10 mouse cellular contexts compared by ENCODE assay signal in the genomic region with DNA sequence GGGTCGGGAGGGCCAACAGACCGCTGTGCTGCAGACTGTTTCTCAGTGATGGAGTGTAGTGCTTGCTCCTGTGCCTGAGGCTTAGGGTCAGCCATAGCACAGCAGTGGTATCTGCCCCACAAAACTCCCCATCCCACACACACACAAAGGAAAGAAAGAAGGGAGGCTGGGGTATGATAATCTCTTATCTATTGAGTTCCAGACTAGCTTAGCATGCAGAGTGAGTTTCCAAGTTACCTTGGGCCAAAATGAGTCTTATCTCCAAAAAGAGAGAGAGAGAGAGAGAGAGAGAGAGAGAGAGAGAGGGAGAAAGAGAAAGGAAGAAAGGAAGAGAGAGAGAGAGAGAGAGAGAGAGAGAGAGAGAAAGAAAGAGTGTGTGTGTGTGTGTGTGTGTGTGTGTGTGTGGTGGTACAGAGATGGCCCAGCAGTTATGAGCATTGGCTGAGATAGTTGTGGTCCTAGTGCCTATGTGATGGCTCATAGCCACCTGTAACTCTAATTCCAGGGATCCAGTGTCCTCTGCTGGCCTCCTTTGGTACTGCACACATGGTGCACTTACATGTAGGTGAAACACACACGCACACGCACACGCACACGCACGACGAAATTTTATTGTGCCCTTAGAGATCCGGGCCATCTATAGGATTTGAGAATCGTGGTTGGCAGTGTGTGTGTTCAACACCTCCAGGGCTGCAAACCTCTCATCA. TPM values are rescaled to one million over a fixed set of nuclear protein-coding genes. Genes with fewer than 3 reads are reported as not detected.
DNase-seq lines count a peak whose midpoint lies in the region; ATAC-seq and TF ChIP-seq lines count a peak whose summit lies in the region.
"Had no signal": no experiment of that assay in that cellular context is flagged by ENCODE, and none has a peak within 500 bp of the region (broad histone marks: within the 10 kb centered on the region; RNA-seq: fewer than 3 reads in every experiment).

No protein-coding gene starts in this region.

- H3K79me2 ChIP-seq in liver, adult 2 months (ENCODE audit: control insufficient read depth, insufficient read depth, low read length): peaks cover 11% of the 10 kb centered on the region; the same call in 1 of the 2 replicates

- 84% methylated on average over 10 of the region's 10 CpGs for WGBS in cerebellum, adult 2 months
- 93% methylated on average over 10 of the region's 10 CpGs for WGBS in liver, adult 2 months
- 83% methylated on average over 10 of the region's 10 CpGs for WGBS in hindbrain, embryonic 11.5 days

- DNase-seq in cerebellum, adult 2 months: no peak
- no peak for DNase-seq in cerebellum, adult 11-12 months
- peak; percentile 13 for DNase-seq in ovary, postnatal 36 days (ENCODE audit: low spot score)
- DNase-seq in ovary, adult 18-20 months (ENCODE audit: low spot score): no peak
- DNase-seq in liver, adult 2 months (ENCODE audit: extremely low read depth, low read depth, low spot score): no peak
- peak; percentile 41 for DNase-seq in thymus, postnatal 0 days (ENCODE audit: low spot score)
- DNase-seq in hindbrain, embryonic 11.5 days (ENCODE audit: low spot score): no peak
- DNase-seq in left cerebral cortex, adult 9 months (ENCODE audit: low spot score in 2 of 2): no peak

- H3K27me3 ChIP-seq in cerebellum, adult 2 months (ENCODE audit: control insufficient read depth, insufficient read depth, low read length): no peaks in the 10 kb centered on the region
- no peaks in the 10 kb centered on the region for H3K27me3 ChIP-seq in liver, adult 2 months (ENCODE audit: control insufficient read depth, insufficient read depth, low read length)
- H3K27me3 ChIP-seq in hindbrain, embryonic 11.5 days (ENCODE audit: control insufficient read depth, insufficient read depth, low read length): no peaks in the 10 kb centered on the region
- H3K27me3 ChIP-seq: heart, embryonic 15.5 days; megakaryocyte, embryonic 14.5 days had no signal

- peak; percentile 41; the same call in 1 of the 2 replicates for TF ChIP-seq CTCF in cerebellum, adult 2 months (IDR thresholded peaks at IDR 0.05; ENCODE audit: borderline replicate concordance, insufficient read depth, low read depth, low read length)
- TF ChIP-seq CTCF in liver, adult 2 months (IDR thresholded peaks at IDR 0.05; ENCODE audit: low read depth, low read length): peak; percentile 59

- H3K9ac ChIP-seq in liver, adult 2 months (ENCODE audit: low read depth, low read length): no peak overlapping the region
- no peak overlapping the region for H3K9ac ChIP-seq in hindbrain, embryonic 11.5 days (ENCODE audit: low read depth, low read length)
- H3K9ac ChIP-seq: heart, embryonic 15.5 days had no signal

- no peak for TF ChIP-seq POLR2A in cerebellum, adult 2 months (IDR thresholded peaks at IDR 0.05; ENCODE audit: borderline replicate concordance, insufficient read depth, low read length)
- TF ChIP-seq POLR2A in liver, adult 2 months (IDR thresholded peaks at IDR 0.05; ENCODE audit: extremely low read depth, insufficient read depth, low read length): no peak

- no peaks in the 10 kb centered on the region for H3K4me1 ChIP-seq in cerebellum, adult 2 months (ENCODE audit: control insufficient read depth, insufficient read depth, low read length)
- H3K4me1 ChIP-seq in liver, adult 2 months (ENCODE audit: control insufficient read depth, insufficient read depth, low read length): no peaks in the 10 kb centered on the region; the same call in none of the 2 replicates
- H3K4me1 ChIP-seq in hindbrain, embryonic 11.5 days (replicated peaks; ENCODE audit: control insufficient read depth, insufficient read depth, low read length): peaks cover 6% of the 10 kb centered on the region; the same call in 1 of the 2 replicates

- no peak overlapping the region for H3K4me2 ChIP-seq in hindbrain, embryonic 11.5 days (replicated peaks; ENCODE audit: low read depth, low read length)
- H3K4me2 ChIP-seq: heart, embryonic 15.5 days had no signal

- H3K36me3 ChIP-seq in liver, adult 2 months (ENCODE audit: control insufficient read depth, insufficient read depth, low read length): 0 out of 2 replicates have a peak, but pooled peaks cover 2% of the 10 kb centered on the region
- H3K36me3 ChIP-seq in hindbrain, embryonic 11.5 days (ENCODE audit: control insufficient read depth, insufficient read depth, low read length): no peaks in the 10 kb centered on the region

- H3K4me3 ChIP-seq in cerebellum, adult 2 months (replicated peaks; ENCODE audit: insufficient read depth, low read depth, low read length): no peak overlapping the region
- H3K4me3 ChIP-seq in liver, adult 2 months (ENCODE audit: insufficient read depth, low read depth, low read length): no peak overlapping the region
- no peak overlapping the region; the same call in 1 of the 2 replicates for H3K4me3 ChIP-seq in hindbrain, embryonic 11.5 days (ENCODE audit: low read depth, low read length)
- H3K4me3 ChIP-seq: heart, embryonic 15.5 days; megakaryocyte, embryonic 14.5 days had no signal

- no peak overlapping the region for H3K27ac ChIP-seq in cerebellum, adult 2 months (ENCODE audit: insufficient read depth, low read length)
- no peak overlapping the region for H3K27ac ChIP-seq in liver, adult 2 months (replicated peaks; ENCODE audit: insufficient read depth, low read depth, low read length)
- no peak overlapping the region for H3K27ac ChIP-seq in hindbrain, embryonic 11.5 days (ENCODE audit: low read depth, low read length)
- H3K27ac ChIP-seq: heart, embryonic 15.5 days had no signal

- ATAC-seq in hindbrain, embryonic 11.5 days (ENCODE audit: low FRiP score): no peak

- no peaks in the 10 kb centered on the region for H3K9me3 ChIP-seq in hindbrain, embryonic 11.5 days (ENCODE audit: control insufficient read depth, low read length)
- H3K9me3 ChIP-seq: heart, embryonic 15.5 days; megakaryocyte, embryonic 14.5 days had no signal

RNA-seq across cellular contexts. Expression of gene Rgl2, which starts 4.6 kb away (rescaled TPM):
- 171 and 183 TPM in 2 replicates for polyA plus RNA-seq in cerebellum, adult 2 months (2012; rRNA removed)
- 9.8 and 10.9 TPM in 2 replicates for total RNA-seq in liver, adult 2 months (2014; rRNA removed)
- polyA plus RNA-seq in liver, adult 2 months (2012; rRNA removed): 19.4 and 27.7 TPM in 2 replicates
- polyA plus RNA-seq in thymus, postnatal 0 days (2015; fragmentation: Nextera tagmentation; extraction: Ambion mirVana): 37.5 and 42.3 TPM in 2 replicates
- polyA plus RNA-seq in hindbrain, embryonic 11.5 days (2014; fragmentation: Nextera tagmentation; extraction: Ambion mirVana): 32.5 and 32.9 TPM in 2 replicates

RNA-seq across cellular contexts. Expression of gene Zbtb22, which starts 9.0 kb away (rescaled TPM):
- polyA plus RNA-seq in cerebellum, adult 2 months (2012; rRNA removed): 30.2 and 33.4 TPM in 2 replicates
- 11.1 and 12.7 TPM in 2 replicates for total RNA-seq in liver, adult 2 months (2014; rRNA removed)
- polyA plus RNA-seq in liver, adult 2 months (2012; rRNA removed): 23.9 and 30.2 TPM in 2 replicates
- polyA plus RNA-seq in thymus, postnatal 0 days (2015; fragmentation: Nextera tagmentation; extraction: Ambion mirVana): 13.8 and 14.9 TPM in 2 replicates
- polyA plus RNA-seq in hindbrain, embryonic 11.5 days (2014; fragmentation: Nextera tagmentation; extraction: Ambion mirVana): 8.1 and 9.3 TPM in 2 replicates

RNA-seq across cellular contexts. Expression of gene Tapbp, which starts 9.0 kb away (rescaled TPM):
- 27.7 and 28.5 TPM in 2 replicates for polyA plus RNA-seq in cerebellum, adult 2 months (2012; rRNA removed)
- total RNA-seq in liver, adult 2 months (2014; rRNA removed): 47.2 and 58.5 TPM in 2 replicates
- 95.4 and 105 TPM in 2 replicates for polyA plus RNA-seq in liver, adult 2 months (2012; rRNA removed)
- 131 and 140 TPM in 2 replicates for polyA plus RNA-seq in thymus, postnatal 0 days (2015; fragmentation: Nextera tagmentation; extraction: Ambion mirVana)
- 14.5 and 16.6 TPM in 2 replicates for polyA plus RNA-seq in hindbrain, embryonic 11.5 days (2014; fragmentation: Nextera tagmentation; extraction: Ambion mirVana)

RNA-seq across cellular contexts. Expression of gene Pfdn6, which starts 15.4 kb away (rescaled TPM):
- polyA plus RNA-seq in cerebellum, adult 2 months (2012; rRNA removed): 117 and 135 TPM in 2 replicates
- total RNA-seq in liver, adult 2 months (2014; rRNA removed): 37.9 and 40.8 TPM in 2 replicates
- 15.5 and 21.9 TPM in 2 replicates for polyA plus RNA-seq in liver, adult 2 months (2012; rRNA removed)
- polyA plus RNA-seq in thymus, postnatal 0 days (2015; fragmentation: Nextera tagmentation; extraction: Ambion mirVana): 218 and 225 TPM in 2 replicates
- polyA plus RNA-seq in hindbrain, embryonic 11.5 days (2014; fragmentation: Nextera tagmentation; extraction: Ambion mirVana): 201 and 205 TPM in 2 replicates

RNA-seq across cellular contexts. Expression of gene Daxx, which starts 15.5 kb away (rescaled TPM):
- 28.6 and 30.4 TPM in 2 replicates for polyA plus RNA-seq in cerebellum, adult 2 months (2012; rRNA removed)
- total RNA-seq in liver, adult 2 months (2014; rRNA removed): 8.3 and 10.2 TPM in 2 replicates
- 15.8 and 30.8 TPM in 2 replicates for polyA plus RNA-seq in liver, adult 2 months (2012; rRNA removed)
- 62.9 and 67.8 TPM in 2 replicates for polyA plus RNA-seq in thymus, postnatal 0 days (2015; fragmentation: Nextera tagmentation; extraction: Ambion mirVana)
- polyA plus RNA-seq in hindbrain, embryonic 11.5 days (2014; fragmentation: Nextera tagmentation; extraction: Ambion mirVana): 47.0 and 60.0 TPM in 2 replicates

Comparison
In these comparisons a context has a peak if more than half of its experiments do, and no peak if none do; other contexts are left out.
1. DNase-seq: peak in ovary, postnatal 36 days (single experiment) and thymus, postnatal 0 days (single experiment); none in cerebellum, adult 2 months (0 of 2), cerebellum, adult 11-12 months (single experiment), ovary, adult 18-20 months (single experiment), liver, adult 2 months (single experiment), hindbrain, embryonic 11.5 days (single experiment) and left cerebral cortex, adult 9 months (0 of 2).